Mouse (Mus musculus) ovary, adult 18-20 months (tissue): ENCODE data around the gene Mybpc2.

ENCODE experiments used
- DNase-seq: peaks from one replicate; pipeline ENCODE4 v3.0.0; 2022; ENCODE audit warnings: low spot score, mixed read lengths

Gene Mybpc2

DNA sequence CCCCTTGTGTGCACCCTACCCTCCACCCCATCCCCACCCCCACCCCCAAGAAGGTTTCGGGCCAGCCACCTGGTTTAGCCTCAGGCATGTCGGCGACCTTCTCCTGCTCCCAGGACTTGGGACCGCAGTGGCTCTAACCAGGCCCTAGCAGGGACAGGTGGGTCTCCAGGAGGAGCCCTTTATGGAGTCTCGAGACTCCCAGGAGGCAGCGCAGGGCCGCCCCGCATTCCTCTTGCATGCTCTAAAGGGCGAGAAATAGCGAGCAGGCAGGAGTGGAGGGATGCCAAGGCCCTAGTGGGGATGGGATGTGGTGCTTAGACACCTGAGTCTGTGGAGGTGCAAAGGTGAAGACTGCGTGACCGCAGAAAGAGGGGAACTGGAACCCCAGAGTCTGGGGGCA, at the start of gene Mybpc2:
Gene Mybpc2, minus strand, starts transcription at position 155 of the 400 bp plus-strand sequence.
- DNase-seq, result no peak

DNA sequence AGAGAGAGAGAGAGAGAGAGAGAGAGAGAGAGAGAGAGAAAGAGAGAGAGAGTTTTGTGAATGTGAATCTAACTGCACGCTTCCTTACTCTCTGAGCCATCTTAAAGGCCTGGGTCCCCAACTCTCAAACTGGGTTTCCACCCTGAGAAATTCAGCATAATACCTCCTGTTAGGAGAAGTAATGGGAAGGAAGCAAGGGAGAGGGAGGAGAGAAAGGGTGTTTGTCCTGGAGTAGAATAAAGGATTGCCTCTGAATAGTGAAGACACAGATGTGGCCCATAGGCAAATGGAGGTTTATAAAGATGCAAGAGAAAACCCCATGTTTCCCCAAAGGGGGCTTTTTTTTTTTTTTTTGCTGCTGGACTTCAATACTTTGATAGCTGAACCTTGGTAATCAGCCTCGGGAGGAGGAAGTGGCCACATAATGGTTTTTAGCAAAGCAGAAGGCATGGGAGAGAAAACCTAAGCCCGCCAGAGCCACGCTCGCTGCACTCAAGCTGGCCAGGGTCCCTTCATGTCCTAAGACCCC, 48.6 kb upstream of the Mybpc2 start:
- no peak for DNase-seq

DNA sequence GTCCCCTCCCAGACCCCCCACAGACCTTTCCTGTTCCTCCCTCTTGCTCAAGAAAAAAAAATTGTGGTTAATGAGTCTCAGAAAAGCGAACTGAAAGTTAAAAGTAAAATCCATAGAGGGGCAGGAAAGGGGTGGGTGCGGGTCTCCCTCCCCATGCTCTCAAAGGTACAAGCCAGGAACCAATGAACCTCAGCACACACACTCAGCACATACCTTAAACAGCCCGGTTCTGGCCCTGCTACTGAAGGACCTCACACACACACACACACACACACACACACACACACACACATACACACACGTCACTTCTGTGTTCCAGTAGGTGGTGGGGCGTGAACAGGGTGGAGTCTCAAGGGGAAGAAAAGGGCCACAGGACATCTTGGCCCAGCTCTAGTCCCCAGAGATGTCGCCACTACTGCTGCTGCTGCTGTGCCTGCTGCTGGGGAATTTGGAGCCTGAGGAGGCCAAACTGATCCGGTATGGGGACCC, 47.8 kb upstream of the Mybpc2 start, which contains the start of gene Napsa:
Gene Napsa, plus strand, starts transcription at position 168 of the 489 bp plus-strand sequence.
- no peak for DNase-seq

- DNase-seq, result no peak
Observed at GRCm38 (mm10) chr7:44571811-44572210, 47.4 kb upstream of the Mybpc2 start.

DNA sequence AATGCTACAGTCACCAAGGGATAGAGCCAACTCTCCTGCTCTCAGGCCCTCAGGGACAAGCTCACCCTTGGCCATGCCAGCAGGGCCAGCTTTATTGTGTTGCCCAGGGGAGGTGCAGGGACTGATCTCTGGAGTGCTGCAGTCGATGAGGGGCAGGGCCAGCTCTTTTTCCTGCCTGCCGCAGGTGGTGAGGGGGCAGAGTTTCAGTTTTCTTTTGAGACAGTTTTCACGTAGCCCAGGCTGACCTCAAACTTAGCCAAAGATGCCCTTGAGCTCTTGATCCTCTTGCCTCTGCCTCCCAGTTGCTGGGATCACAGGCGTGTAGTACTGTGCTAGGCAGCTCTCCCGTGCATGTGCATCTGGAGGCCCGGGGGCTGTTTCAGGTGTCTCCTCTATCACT, 46.5 kb upstream of the Mybpc2 start:
- no peak for DNase-seq

- no peak for DNase-seq
Observed at GRCm38 (mm10) chr7:44568803-44569202, 44.3 kb upstream of the Mybpc2 start.

GRCm38 (mm10) chr7:44565414-44565813, 41.0 kb upstream of the Mybpc2 start:
- no peak for DNase-seq

DNA sequence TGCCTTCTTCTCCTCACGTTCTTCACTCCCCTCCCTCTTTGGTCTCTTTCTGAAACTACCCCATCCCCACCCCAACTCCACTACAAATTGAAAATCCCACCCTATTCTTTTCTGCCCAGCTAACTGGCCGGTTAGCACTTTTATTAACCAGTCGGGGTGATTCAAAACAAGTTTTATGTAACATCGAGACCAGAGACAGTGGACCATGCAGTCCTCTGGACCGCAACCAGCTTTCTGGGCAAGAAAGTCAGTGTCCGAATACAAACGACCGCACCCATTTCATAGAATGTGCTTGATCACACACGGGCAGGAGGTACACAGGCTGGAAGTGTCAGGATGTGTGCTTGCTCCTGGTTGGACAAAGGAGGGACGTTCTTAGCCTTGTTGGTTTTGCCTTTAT, 40.0 kb upstream of the Mybpc2 start:
- no peak for DNase-seq

DNA sequence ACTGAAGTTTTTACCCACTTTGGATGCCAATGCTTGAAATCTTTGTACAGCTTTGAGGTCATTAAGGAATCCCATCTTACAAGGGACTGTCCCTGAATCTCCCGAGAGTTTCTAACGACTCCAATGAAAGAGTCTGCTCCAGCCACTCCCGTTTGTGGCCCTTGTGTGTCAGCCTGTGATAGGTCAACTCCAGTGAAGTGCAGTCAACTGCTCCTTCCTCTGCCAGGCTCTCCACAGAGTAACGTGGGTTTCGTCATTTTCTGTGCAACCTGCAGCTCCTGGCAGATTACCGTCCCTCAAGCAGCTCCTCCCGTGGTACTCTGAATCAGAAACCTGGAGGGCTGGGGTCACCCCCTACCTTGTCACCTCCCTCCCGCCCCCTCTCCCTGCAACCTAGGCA, 38.8 kb upstream of the Mybpc2 start:
- DNase-seq, result no peak

- DNase-seq, result no peak
Observed at GRCm38 (mm10) chr7:44560435-44561400, 36.3 kb upstream of the Mybpc2 start.

DNA sequence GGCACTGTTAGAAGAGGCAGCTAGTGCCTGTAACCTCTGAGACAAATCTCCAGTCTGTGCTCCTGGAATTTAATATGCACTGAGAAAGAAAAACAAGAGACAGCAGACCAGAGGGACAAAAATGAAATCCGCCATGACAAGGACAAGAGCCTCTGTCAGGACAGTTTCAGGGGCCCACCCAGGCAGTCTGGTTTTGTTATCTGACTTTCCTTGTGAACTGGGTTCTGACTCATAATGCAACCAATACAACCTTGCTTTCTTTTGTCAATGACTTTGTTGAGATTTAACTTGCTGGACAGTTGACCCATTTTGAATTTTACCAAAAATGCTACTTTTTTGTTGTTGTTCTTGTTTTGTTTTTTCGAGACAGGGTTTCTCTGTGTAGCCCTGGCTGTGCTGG, 33.2 kb upstream of the Mybpc2 start:
- no peak for DNase-seq

GRCm38 (mm10) chr7:44553826-44554225, 29.4 kb upstream of the Mybpc2 start, which contains the start of gene Nr1h2:
Nr1h2 (minus strand) TSS chr7:44553951.
- peak; percentile 95 for DNase-seq

DNA sequence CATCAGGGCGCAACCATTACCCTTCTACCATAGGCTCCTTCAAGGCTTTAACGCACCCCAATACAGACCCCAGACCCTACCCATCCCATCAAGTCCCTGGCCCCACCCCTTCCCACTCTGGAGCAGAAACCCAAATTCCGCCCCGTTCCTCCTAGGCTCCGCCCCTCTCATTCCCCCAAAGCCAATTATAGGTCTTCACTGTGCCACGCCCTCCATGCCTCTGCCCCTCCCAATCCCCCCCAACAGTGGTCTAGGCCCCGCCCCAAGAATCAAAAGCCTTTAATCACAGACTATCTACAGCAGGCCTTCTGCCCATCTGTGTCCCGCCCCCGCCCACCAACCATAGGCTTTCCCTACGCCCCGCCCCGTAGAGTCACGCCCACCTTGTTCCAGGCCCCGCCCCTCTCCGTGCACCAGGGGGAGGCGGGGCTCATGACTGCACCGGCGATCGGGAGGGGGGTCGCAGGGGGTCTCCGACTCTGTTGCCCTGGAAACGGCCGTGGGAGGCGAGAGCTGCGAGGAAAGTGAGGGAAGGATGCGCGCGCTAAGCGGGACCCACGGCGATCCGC, 28.8 kb upstream of the Mybpc2 start:
- DNase-seq, result peak; percentile 59

DNA sequence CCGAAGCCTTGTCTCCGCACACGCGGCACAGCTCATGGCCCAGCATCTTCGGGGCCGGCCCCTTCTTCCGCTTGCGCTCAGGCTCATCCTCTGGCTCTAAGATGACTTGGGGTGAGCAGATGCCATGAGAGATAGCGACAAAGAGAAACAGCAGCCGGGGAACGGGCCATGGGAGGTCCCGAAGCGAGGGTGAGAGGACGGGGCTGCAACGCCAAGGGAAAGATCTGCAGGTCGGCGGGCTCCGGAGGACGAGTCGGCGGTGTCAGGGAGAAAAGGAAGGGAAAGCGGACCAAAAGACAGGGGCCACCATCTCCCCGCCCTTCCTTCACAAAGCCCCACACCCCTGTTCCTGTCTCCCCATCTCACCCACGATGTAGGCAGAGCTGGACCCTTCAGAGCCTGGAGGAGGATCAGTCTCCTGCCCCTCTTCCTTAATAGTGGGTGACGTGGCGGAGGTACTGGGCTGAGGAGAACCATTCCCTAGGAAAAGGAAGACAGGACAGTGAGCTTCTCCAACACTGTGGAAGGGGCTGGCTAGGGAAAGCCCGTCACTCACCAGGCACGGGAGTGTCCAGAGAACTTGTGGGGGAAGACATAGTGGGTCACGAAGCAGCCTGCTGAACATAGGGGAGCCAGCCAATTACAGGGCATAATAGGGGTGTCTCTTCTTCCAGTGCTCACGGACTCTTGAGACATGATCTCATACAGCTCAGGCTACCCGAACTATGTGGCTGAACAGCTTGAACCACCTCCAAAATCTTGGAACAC, 27.9 kb upstream of the Mybpc2 start:
- DNase-seq, result no peak

GRCm38 (mm10) chr7:44551731-44552130, 27.3 kb upstream of the Mybpc2 start:
- no peak for DNase-seq

- no peak for DNase-seq
Observed at GRCm38 (mm10) chr7:44551301-44551700, 26.8 kb upstream of the Mybpc2 start.

DNA sequence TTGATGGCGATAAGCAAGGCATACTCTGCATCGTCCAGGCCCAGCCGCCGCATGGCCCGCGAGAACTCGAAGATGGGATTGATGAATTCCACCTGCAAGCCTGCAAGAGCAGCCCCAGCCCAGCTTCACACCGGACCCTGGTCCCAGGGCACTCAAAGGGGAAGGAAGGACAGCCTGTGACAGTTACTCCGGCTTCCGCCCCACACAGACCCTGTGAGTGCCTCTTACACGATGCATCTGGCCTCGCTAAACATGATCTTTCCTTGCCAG, 25.9 kb upstream of the Mybpc2 start:
- DNase-seq, result no peak

- DNase-seq, result no peak
Observed at GRCm38 (mm10) chr7:44549621-44550408, 25.4 kb upstream of the Mybpc2 start.

DNA sequence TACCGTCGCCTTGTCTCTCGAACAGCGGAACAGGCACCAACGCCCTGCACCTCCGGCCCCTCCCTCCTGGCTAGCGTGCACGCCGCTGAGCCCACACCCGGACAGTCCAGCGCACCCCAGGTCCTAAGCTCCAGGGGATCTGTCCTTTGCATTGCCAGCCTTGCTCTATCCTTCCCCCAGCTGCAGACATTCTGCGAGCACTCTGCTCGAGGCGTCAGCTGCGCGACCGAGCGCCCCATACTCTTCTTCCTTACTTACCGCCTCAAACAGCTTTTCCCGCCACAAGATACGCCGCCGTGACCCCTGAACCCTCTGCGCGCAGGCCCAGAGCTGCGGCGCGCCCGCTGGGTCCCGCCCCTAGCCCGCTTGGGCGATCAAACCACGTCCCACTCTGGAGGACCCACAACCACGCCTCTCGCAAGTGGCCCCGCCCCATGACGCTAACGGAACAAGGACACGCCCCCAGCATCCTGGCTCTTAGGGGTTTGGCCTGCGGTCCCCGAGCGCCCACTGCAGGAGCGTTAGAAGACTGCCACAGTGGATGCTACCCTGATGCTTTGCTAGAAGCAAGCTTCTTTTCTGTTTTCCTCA, 24.1 kb upstream of the Mybpc2 start, which contains the start of gene Pold1:
Gene Pold1, minus strand, starts transcription at position 353 of the 591 bp plus-strand sequence.
- DNase-seq, result peak; percentile 98

DNA sequence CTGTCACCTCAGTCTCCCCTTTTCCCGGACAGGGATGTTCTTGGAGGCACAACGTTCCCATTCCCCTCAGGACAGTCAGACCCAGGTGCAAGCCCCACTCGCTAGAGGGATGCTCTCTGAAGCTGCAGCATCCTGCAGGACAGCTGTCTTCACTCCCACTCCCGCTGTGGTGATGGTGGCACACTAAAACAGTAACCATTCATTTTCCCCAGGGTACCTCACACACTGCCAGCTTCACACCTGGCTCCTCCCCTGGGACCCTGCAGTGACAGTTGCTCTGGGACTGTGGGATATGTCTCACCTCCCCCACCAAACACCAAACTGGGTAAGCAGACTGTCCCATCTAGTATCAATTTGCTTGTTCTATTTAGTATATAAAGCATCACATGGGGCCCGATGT, 23.3 kb upstream of the Mybpc2 start:
- no peak for DNase-seq

GRCm38 (mm10) chr7:44547041-44547440, 22.6 kb upstream of the Mybpc2 start:
- DNase-seq, result no peak
